Mouse (Mus musculus) lung, postnatal 14 days (tissue): ENCODE measurements at regions not wholly inside any gene's neighbourhood (a gene's known extent, or its start where the extent isn't known, plus 50 kb on each side); places are given as distances from the start of the nearest gene placed in this dataset.

Experiments
- DNase-seq: peaks from one replicate; pipeline ENCODE4 v3.0.0; 2021

- DNase-seq = no peak
Observed at GRCm38 (mm10) chr2:75245256-75245655, 413.8 kb upstream of the Hnrnpa3 start.

GRCm38 (mm10) chr2:75245662-75246061 lies 413.4 kb upstream of the Hnrnpa3 start:
- no peak for DNase-seq

- DNase-seq = no peak
Observed at GRCm38 (mm10) chr2:75246082-75246743, 412.8 kb upstream of the Hnrnpa3 start.

- DNase-seq = no peak
Observed at GRCm38 (mm10) chr2:75248251-75248650, 410.8 kb upstream of the Hnrnpa3 start.

GRCm38 (mm10) chr2:75250507-75250906 lies 408.6 kb upstream of the Hnrnpa3 start:
- no peak for DNase-seq

- no peak for DNase-seq
Observed at GRCm38 (mm10) chr2:75252829-75253228, 406.2 kb upstream of the Hnrnpa3 start.

- DNase-seq = no peak
Observed at GRCm38 (mm10) chr2:75265218-75265617, 393.8 kb upstream of the Hnrnpa3 start.

GRCm38 (mm10) chr2:75265739-75266699 lies 393.0 kb upstream of the Hnrnpa3 start:
- DNase-seq = no peak

GRCm38 (mm10) chr2:75267949-75268348 lies 391.1 kb upstream of the Hnrnpa3 start:
- no peak for DNase-seq

- no peak for DNase-seq
Observed at GRCm38 (mm10) chr2:75269446-75269845, 389.6 kb upstream of the Hnrnpa3 start.

GRCm38 (mm10) chr2:75270115-75270514 lies 388.9 kb upstream of the Hnrnpa3 start:
- no peak for DNase-seq

GRCm38 (mm10) chr2:75287900-75288299 lies 371.2 kb upstream of the Hnrnpa3 start:
- DNase-seq = no peak

GRCm38 (mm10) chr2:75291674-75292073 lies 367.4 kb upstream of the Hnrnpa3 start:
- DNase-seq = no peak

GRCm38 (mm10) chr2:75306821-75307220 lies 352.2 kb upstream of the Hnrnpa3 start:
- DNase-seq = no peak

- DNase-seq = no peak
Observed at GRCm38 (mm10) chr2:75311191-75311590, 347.9 kb upstream of the Hnrnpa3 start.

GRCm38 (mm10) chr2:75312246-75312645 lies 346.8 kb upstream of the Hnrnpa3 start:
- peak; percentile 68 for DNase-seq

GRCm38 (mm10) chr2:75315341-75315740 lies 343.7 kb upstream of the Hnrnpa3 start:
- no peak for DNase-seq

- no peak for DNase-seq
Observed at GRCm38 (mm10) chr2:75318190-75318589, 340.9 kb upstream of the Hnrnpa3 start.

GRCm38 (mm10) chr2:75324146-75324749 lies 334.8 kb upstream of the Hnrnpa3 start:
- DNase-seq = no peak

GRCm38 (mm10) chr2:75329598-75329997 lies 329.5 kb upstream of the Hnrnpa3 start:
- DNase-seq = no peak

- DNase-seq = no peak
Observed at GRCm38 (mm10) chr2:75341310-75341709, 317.8 kb upstream of the Hnrnpa3 start.

- no peak for DNase-seq
Observed at GRCm38 (mm10) chr2:75341726-75342280, 317.3 kb upstream of the Hnrnpa3 start.

GRCm38 (mm10) chr2:75350902-75351301 lies 308.2 kb upstream of the Hnrnpa3 start:
- no peak for DNase-seq
